Mouse (Mus musculus) kidney, adult 2 months (tissue): ENCODE results near the gene Smarca5.

ENCODE experiments used
- CTCF ChIP-seq: fragments of 200-500 bp; conservative IDR thresholded peaks from 2 replicates; pipeline ENCODE4 v1.5.1; 2011; ENCODE audit warnings: low read depth, mild to moderate bottlenecking, control low read depth, low read length, moderate library complexity, mixed read lengths; ENCODE audit not compliant: insufficient read depth, insufficient read length
- POLR2A ChIP-seq: fragments of 200-500 bp; IDR thresholded peaks from one replicate; pipeline ENCODE4 v1.6.1; 2011; ENCODE audit warnings: low read depth, low read length, control low read depth

- no peak for TF ChIP-seq POLR2A
- no peak for TF ChIP-seq CTCF
Measured at GRCm38 (mm10) chr8:80657639-80658038, 81.7 kb downstream of the Smarca5 start.
